Mouse (Mus musculus): Measurements from ENCODE around the gene Mlip.

DNA sequence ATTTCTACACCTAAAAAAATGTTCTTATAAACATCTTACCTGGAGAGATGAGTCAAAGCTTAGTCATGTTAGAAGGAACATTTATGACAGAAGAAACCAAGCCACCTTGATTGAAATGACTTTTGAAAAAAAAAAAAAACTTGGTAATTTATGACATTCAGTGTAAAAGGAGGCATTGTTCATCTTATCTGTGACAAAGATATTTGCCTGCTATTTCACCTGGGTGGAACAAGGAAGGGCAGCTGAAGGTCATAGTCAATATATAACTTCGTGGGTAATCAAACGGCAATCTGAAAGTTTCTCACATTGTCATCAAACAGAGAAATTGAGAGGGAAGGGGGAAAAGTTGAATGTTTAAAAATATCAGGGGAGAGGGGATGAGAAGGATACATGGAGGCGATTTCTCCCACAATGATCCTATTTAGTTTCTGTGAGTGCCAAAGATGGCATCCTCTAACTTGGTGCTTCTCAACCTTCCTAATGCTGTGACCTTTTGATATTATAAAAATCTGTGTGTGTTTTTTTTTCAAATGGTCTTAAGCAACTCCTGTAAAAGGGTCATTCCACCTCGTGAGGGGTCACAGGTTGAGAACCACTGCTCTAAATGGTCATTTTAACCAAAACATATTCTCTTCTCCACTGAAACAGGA lies 192.4 kb downstream of the Mlip start:
- no peak for TF ChIP-seq FLI1 (IDR thresholded peaks at IDR 0.05; ENCODE audit: low read length)
- TF ChIP-seq GATA1 (IDR thresholded peaks at IDR 0.05; ENCODE audit: borderline replicate concordance, low read length) = no peak
